Mouse (Mus musculus): ENCODE results near the gene Fam171a2. TPM values are rescaled to one million over a fixed set of nuclear protein-coding genes. Genes with fewer than 3 reads are reported as not detected.

The Fam171a2 gene
- polyA plus RNA-seq (2014; fragmentation: Nextera tagmentation; extraction: Ambion mirVana): 4.6 and 7.9 TPM in 2 replicates

DNA sequence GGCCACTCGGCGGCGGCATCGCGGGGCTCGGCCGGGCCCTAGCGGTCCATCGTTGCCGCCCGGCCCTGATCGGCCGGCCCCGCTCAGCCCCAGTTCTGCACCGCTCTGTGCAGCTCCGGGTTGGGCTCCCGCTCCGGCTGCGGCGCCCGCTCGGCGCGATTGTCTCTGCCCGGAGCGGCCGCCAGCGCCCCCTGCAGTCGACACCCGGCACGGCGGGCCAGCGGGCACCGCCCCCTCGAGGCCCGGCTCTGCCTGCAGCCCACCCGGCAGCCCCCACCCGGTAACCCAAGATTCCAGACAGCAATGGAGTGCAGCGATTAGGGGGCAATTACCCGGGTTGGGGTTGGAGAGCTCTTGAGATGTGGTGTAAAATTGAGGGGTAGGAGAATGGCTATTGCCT, at the start of gene Fam171a2:
Gene Fam171a2, minus strand, starts transcription at position 186 of the 400 bp plus-strand sequence.
- peak within 1 kb of the TSS; percentile 73 to 80 for H3K27ac ChIP-seq (replicated peaks in 1 of 2; ENCODE audit: control insufficient read depth in 1 of 2, insufficient read depth in 1 of 2, low read depth in 2 of 2, low read length in 2 of 2)
- peak; percentile 60 for ATAC-seq (ENCODE audit: insufficient number of reproducible peaks, insufficient read depth, low FRiP score, low read depth)
- H3K9ac ChIP-seq (ENCODE audit: low read length): peak within 1 kb of the TSS; percentile 88
- H3K4me2 ChIP-seq (ENCODE audit: low read length): peak within 1 kb of the TSS; percentile 77
- H3K9me3 ChIP-seq (ENCODE audit: control insufficient read depth, low read length): no peaks in the 10 kb centered on the region
- peak within 1 kb of the TSS; percentile 70 to 94 for H3K4me3 ChIP-seq (ENCODE audit: control insufficient read depth in 1 of 2, insufficient read depth in 1 of 2, low read depth in 1 of 2, low read length in 2 of 2)
- H3K27me3 ChIP-seq (ENCODE audit: control insufficient read depth, insufficient read depth, low read length): no peaks in the 10 kb centered on the region
- WGBS: under 1% methylated on average over 40 of the region's 40 CpGs
- peaks cover 45 to 50% of the 10 kb centered on the region in 2 experiments for H3K4me1 ChIP-seq (ENCODE audit: control insufficient read depth in 2 of 2, insufficient read depth in 2 of 2, low read length in 2 of 2)
- peaks cover 6% of the 10 kb centered on the region for H3K36me3 ChIP-seq (ENCODE audit: control insufficient read depth, insufficient read depth, low read length)

DNA sequence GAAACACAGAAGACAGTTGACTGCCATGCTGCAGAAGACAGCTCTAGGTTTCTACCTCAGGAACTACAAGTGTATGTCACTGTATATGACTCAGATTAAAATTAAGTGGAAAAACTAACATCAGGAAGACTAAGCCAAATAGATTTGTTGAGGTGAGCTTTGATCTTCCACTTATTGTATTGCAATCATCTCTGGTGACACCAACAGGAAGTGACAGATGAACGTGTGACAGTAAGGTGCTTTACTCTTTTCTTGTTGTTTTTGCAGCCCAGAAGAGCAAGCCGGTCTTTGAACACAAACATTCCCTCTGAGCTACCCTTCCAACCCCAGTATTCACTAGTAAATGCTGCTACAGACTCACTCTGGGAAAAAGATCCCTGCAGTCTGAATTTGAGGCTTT, 49.2 kb upstream of the Fam171a2 start:
- Histone ChIP-seq H3K4me2 (ENCODE audit: low read length) (no peak overlapping the region), H3K9me3 (ENCODE audit: control insufficient read depth, low read length) (no peaks in the 10 kb centered on the region), H3K27me3 (ENCODE audit: control insufficient read depth, insufficient read depth, low read length) (no peaks in the 10 kb centered on the region), H3K9ac (ENCODE audit: low read length) (no peak overlapping the region), H3K4me1 (ENCODE audit: control insufficient read depth in 2 of 2, insufficient read depth in 2 of 2, low read length in 2 of 2) (peaks cover 10 to 16% of the 10 kb centered on the region in 2 experiments), H3K27ac (replicated peaks in 1 of 2; ENCODE audit: control insufficient read depth in 1 of 2, insufficient read depth in 1 of 2, low read depth in 2 of 2, low read length in 2 of 2) (no peak overlapping the region), H3K36me3 (ENCODE audit: control insufficient read depth, insufficient read depth, low read length) (peaks cover 57% of the 10 kb centered on the region), H3K4me3 (ENCODE audit: control insufficient read depth in 1 of 2, insufficient read depth in 1 of 2, low read depth in 1 of 2, low read length in 2 of 2) (no peak overlapping the region)
- 70% methylated on average over 2 of the region's 2 CpGs for WGBS
- ATAC-seq (ENCODE audit: insufficient number of reproducible peaks, insufficient read depth, low FRiP score, low read depth): no peak

DNA sequence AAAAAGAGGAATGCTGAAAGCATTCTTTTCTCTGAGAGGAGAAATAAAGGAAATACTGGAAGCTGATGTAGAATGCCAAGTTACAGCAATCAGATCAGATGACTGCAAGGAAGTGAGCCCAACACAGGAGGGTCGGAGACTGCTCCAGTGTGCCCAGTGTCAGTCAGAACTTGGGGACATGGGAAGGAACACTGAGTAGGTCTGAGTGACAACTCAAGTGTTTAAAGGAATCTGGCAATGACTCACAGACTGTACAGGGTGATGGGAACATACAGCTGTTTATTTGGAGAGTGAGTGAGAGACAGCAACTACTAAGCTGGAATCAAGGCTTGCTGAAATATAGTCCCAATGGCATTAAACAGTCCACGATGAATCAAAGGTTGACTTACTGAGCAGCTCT, 48.7 kb upstream of the Fam171a2 start:
- H3K36me3 ChIP-seq (ENCODE audit: control insufficient read depth, insufficient read depth, low read length): peaks cover 52% of the 10 kb centered on the region
- no peak overlapping the region for H3K9ac ChIP-seq (ENCODE audit: low read length)
- WGBS: 86% methylated on average over 2 of the region's 2 CpGs

DNA sequence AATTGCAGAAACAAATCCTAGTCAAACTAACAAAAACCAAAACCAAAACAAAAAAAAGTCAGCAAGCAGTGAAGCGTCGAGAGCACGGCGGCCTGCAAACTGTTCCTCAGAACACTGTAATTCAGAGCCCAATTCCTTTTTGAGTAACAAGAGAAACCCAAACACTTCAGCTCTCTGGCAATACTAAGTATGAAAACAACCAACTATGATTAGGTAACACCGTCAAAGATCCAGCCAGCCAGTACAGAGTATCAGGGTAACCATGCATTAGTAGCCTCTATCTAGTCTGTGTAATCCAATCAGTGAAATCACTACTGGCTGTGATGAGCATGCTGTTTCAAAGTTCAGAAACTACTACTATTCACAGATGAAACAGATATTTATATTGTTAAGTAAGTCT, 48.3 kb upstream of the Fam171a2 start:
- H3K27me3 ChIP-seq (ENCODE audit: control insufficient read depth, insufficient read depth, low read length): no peaks in the 10 kb centered on the region

More for the DNA sequence above, 48.7 kb upstream of the Fam171a2 start:
- H3K4me3 ChIP-seq (ENCODE audit: control insufficient read depth in 1 of 2, insufficient read depth in 1 of 2, low read depth in 1 of 2, low read length in 2 of 2): no peak overlapping the region
- H3K4me1 ChIP-seq (ENCODE audit: control insufficient read depth in 2 of 2, insufficient read depth in 2 of 2, low read length in 2 of 2): peaks cover 10 to 16% of the 10 kb centered on the region in 2 experiments
- no peaks in the 10 kb centered on the region for H3K27me3 ChIP-seq (ENCODE audit: control insufficient read depth, insufficient read depth, low read length)
- no peak for ATAC-seq (ENCODE audit: insufficient number of reproducible peaks, insufficient read depth, low FRiP score, low read depth)
- no peaks in the 10 kb centered on the region for H3K9me3 ChIP-seq (ENCODE audit: control insufficient read depth, low read length)
- no peak overlapping the region for H3K4me2 ChIP-seq (ENCODE audit: low read length)
- H3K27ac ChIP-seq (replicated peaks in 1 of 2; ENCODE audit: control insufficient read depth in 1 of 2, insufficient read depth in 1 of 2, low read depth in 2 of 2, low read length in 2 of 2): no peak overlapping the region

DNA sequence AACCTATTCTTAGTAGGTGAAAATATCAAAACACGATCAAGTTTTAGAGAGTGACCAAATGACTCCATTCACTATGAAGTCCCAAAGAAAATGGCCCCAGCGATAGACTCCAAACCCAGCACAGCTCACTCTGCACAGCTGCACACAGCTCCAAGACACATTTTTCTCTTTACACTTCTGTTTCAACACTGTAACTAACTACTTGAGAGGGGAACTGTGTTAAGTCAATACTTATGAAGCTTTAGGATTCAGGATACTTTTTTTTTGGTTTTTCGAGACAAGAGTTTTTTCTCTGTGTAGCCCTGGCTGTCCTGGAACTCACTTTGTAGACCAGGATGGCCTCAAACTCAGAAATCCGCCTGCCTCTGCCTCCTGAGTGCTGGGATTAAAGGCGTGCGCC, 47.6 kb upstream of the Fam171a2 start:
- H3K27ac ChIP-seq (replicated peaks in 1 of 2; ENCODE audit: control insufficient read depth in 1 of 2, insufficient read depth in 1 of 2, low read depth in 2 of 2, low read length in 2 of 2): no peak overlapping the region
- no peaks in the 10 kb centered on the region for H3K27me3 ChIP-seq (ENCODE audit: control insufficient read depth, insufficient read depth, low read length)
- peaks cover 42% of the 10 kb centered on the region for H3K36me3 ChIP-seq (ENCODE audit: control insufficient read depth, insufficient read depth, low read length)
- H3K4me1 ChIP-seq (ENCODE audit: control insufficient read depth in 2 of 2, insufficient read depth in 2 of 2, low read length in 2 of 2): peaks cover 10 to 16% of the 10 kb centered on the region in 2 experiments
- H3K4me3 ChIP-seq (ENCODE audit: control insufficient read depth in 1 of 2, insufficient read depth in 1 of 2, low read depth in 1 of 2, low read length in 2 of 2): no peak overlapping the region
- H3K9ac ChIP-seq (ENCODE audit: low read length): no peak overlapping the region
- no peak overlapping the region for H3K4me2 ChIP-seq (ENCODE audit: low read length)
- no peaks in the 10 kb centered on the region for H3K9me3 ChIP-seq (ENCODE audit: control insufficient read depth, low read length)
- 95% methylated on average over 6 of the region's 6 CpGs for WGBS
- no peak for ATAC-seq (ENCODE audit: insufficient number of reproducible peaks, insufficient read depth, low FRiP score, low read depth)

More for the DNA sequence above, 48.3 kb upstream of the Fam171a2 start:
- H3K27ac ChIP-seq (replicated peaks in 1 of 2; ENCODE audit: control insufficient read depth in 1 of 2, insufficient read depth in 1 of 2, low read depth in 2 of 2, low read length in 2 of 2): no peak overlapping the region
- no peak overlapping the region for H3K4me3 ChIP-seq (ENCODE audit: control insufficient read depth in 1 of 2, insufficient read depth in 1 of 2, low read depth in 1 of 2, low read length in 2 of 2)
- peaks cover 48% of the 10 kb centered on the region for H3K36me3 ChIP-seq (ENCODE audit: control insufficient read depth, insufficient read depth, low read length)
- ATAC-seq (ENCODE audit: insufficient number of reproducible peaks, insufficient read depth, low FRiP score, low read depth): no peak
- WGBS: 95% methylated on average over 5 of the region's 5 CpGs
- H3K9me3 ChIP-seq (ENCODE audit: control insufficient read depth, low read length): no peaks in the 10 kb centered on the region
- no peak overlapping the region for H3K9ac ChIP-seq (ENCODE audit: low read length)
- H3K4me2 ChIP-seq (ENCODE audit: low read length): no peak overlapping the region
- peaks cover 10 to 16% of the 10 kb centered on the region in 2 experiments for H3K4me1 ChIP-seq (ENCODE audit: control insufficient read depth in 2 of 2, insufficient read depth in 2 of 2, low read length in 2 of 2)

DNA sequence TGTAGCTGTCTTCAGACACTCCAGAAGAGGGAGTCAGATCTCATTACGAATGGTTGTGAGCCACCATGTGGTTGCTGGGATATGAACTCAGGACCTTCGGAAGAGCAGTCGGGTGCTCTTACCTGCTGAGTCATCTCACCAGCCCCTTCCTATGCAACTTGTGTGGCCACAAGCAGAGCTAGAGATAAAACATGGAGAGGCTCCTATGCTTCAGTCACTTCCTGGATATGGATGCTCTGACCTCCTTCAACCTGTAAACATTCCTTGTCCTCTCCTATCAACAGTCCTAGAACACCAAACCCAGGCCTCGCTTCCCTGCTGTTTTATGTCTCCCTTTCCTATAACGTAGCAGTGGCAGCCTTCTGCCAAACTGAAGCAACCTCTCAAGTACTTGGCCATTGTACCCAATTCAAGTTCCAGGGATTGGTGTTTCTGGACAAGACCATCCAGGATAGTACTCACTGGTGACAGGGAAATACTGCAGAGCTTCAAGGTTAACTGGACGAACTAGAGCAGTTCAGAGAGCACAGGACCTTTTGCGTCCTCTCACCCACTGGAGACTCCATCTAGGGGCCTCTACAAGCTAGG, 46.7 kb upstream of the Fam171a2 start:
- no peak overlapping the region for H3K9ac ChIP-seq (ENCODE audit: low read length)
- 59% methylated on average over 7 of the region's 7 CpGs for WGBS
- H3K27ac ChIP-seq (replicated peaks in 1 of 2; ENCODE audit: control insufficient read depth in 1 of 2, insufficient read depth in 1 of 2, low read depth in 2 of 2, low read length in 2 of 2): peak overlapping the region; percentile 33 to 59
- H3K9me3 ChIP-seq (ENCODE audit: control insufficient read depth, low read length): no peaks in the 10 kb centered on the region
- peaks cover 10 to 16% of the 10 kb centered on the region in 2 experiments for H3K4me1 ChIP-seq (ENCODE audit: control insufficient read depth in 2 of 2, insufficient read depth in 2 of 2, low read length in 2 of 2)
- no peak overlapping the region for H3K4me2 ChIP-seq (ENCODE audit: low read length)
- no peaks in the 10 kb centered on the region for H3K27me3 ChIP-seq (ENCODE audit: control insufficient read depth, insufficient read depth, low read length)
- peaks cover 32% of the 10 kb centered on the region for H3K36me3 ChIP-seq (ENCODE audit: control insufficient read depth, insufficient read depth, low read length)
- no peak for ATAC-seq (ENCODE audit: insufficient number of reproducible peaks, insufficient read depth, low FRiP score, low read depth)
- no peak overlapping the region for H3K4me3 ChIP-seq (ENCODE audit: control insufficient read depth in 1 of 2, insufficient read depth in 1 of 2, low read depth in 1 of 2, low read length in 2 of 2)

DNA sequence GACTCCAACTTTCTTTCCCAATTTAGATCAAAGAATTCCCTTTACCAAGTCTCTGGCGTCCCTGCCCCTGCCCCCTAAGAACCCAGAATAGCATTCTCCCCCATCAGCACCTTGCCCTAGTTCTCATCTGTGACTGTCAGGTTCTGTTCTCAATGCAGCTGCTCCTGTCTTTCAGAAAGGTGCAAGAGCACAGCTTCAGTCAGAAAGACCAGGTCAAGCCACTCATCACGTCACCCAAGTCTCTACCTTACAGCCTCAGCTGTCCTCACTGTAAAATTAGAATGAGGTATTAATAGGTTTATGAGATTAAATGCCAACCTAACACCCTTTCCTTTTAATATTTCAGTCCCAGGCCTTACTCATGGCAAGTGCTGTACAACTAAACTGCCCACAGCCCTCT, 45.8 kb upstream of the Fam171a2 start:
- Histone ChIP-seq H3K27ac (replicated peaks in 1 of 2; ENCODE audit: control insufficient read depth in 1 of 2, insufficient read depth in 1 of 2, low read depth in 2 of 2, low read length in 2 of 2) (peak overlapping the region; percentile 40 to 51), H3K36me3 (ENCODE audit: control insufficient read depth, insufficient read depth, low read length) (peaks cover 27% of the 10 kb centered on the region), H3K9me3 (ENCODE audit: control insufficient read depth, low read length) (no peaks in the 10 kb centered on the region), H3K4me3 (ENCODE audit: control insufficient read depth in 1 of 2, insufficient read depth in 1 of 2, low read depth in 1 of 2, low read length in 2 of 2) (no peak overlapping the region), H3K4me1 (ENCODE audit: control insufficient read depth in 2 of 2, insufficient read depth in 2 of 2, low read length in 2 of 2) (peaks cover 10 to 16% of the 10 kb centered on the region in 2 experiments), H3K4me2 (ENCODE audit: low read length) (peak overlapping the region; percentile 11; the same call in 1 of the 2 replicates), H3K27me3 (ENCODE audit: control insufficient read depth, insufficient read depth, low read length) (no peaks in the 10 kb centered on the region), H3K9ac (ENCODE audit: low read length) (0 out of 2 replicates have a peak overlapping the region, but pooled peaks have one; percentile 25)
- 33% methylated on average over 2 of the region's 2 CpGs for WGBS
- ATAC-seq (ENCODE audit: insufficient number of reproducible peaks, insufficient read depth, low FRiP score, low read depth): no peak

DNA sequence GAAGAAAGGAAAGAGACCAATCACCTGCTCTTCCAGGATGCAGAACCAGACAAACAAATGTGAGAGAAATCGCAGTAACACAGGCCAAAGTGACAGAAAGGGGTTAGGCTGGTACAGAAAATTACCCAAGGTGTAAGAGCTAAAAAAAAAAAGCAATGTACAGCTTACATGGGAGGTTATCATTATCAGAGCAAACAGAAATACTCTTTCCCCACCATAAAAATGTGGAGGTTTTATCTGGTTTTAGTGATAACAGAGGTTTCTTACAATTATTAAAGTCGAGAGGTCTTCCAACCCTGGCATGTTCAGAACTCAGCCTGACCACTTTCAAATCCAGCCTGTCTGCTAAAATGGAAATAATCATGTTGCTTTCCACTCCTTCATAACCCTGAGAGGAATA, 40.4 kb upstream of the Fam171a2 start:
- no peak overlapping the region for H3K4me2 ChIP-seq (ENCODE audit: low read length)
- peaks cover 38% of the 10 kb centered on the region for H3K36me3 ChIP-seq (ENCODE audit: control insufficient read depth, insufficient read depth, low read length)
- H3K9ac ChIP-seq (ENCODE audit: low read length): no peak overlapping the region
- no peak for ATAC-seq (ENCODE audit: insufficient number of reproducible peaks, insufficient read depth, low FRiP score, low read depth)
- H3K27ac ChIP-seq (replicated peaks in 1 of 2; ENCODE audit: control insufficient read depth in 1 of 2, insufficient read depth in 1 of 2, low read depth in 2 of 2, low read length in 2 of 2): no peak overlapping the region
- no peaks in the 10 kb centered on the region for H3K27me3 ChIP-seq (ENCODE audit: control insufficient read depth, insufficient read depth, low read length)
- no peak overlapping the region for H3K4me3 ChIP-seq (ENCODE audit: control insufficient read depth in 1 of 2, insufficient read depth in 1 of 2, low read depth in 1 of 2, low read length in 2 of 2)
- no peaks in the 10 kb centered on the region for H3K9me3 ChIP-seq (ENCODE audit: control insufficient read depth, low read length)
- H3K4me1 ChIP-seq (ENCODE audit: control insufficient read depth in 2 of 2, insufficient read depth in 2 of 2, low read length in 2 of 2): peaks cover under 1 to 1% of the 10 kb centered on the region in 2 experiments; a peak in 1 of 4 replicates
- 78% methylated on average over 2 of the region's 2 CpGs for WGBS

Data from heart, embryonic 14.5 days (tissue).